Mouse (Mus musculus) kidney, embryonic 14.5 days (tissue): ENCODE measurements around the gene Ppt2. TPM values are rescaled to one million over a fixed set of nuclear protein-coding genes. Genes with fewer than 3 reads are reported as not detected.
A peak's percentile ranks its signal among the peaks of the same experiment; 100 is the strongest.

ENCODE experiments used
- ATAC-seq: fragments of 200-750 bp; cut with Nextera tagmentation; 2 replicates; pipeline ENCODE4 v1.8.0; 2017; ENCODE audit warnings: moderate number of reproducible peaks, mild to moderate bottlenecking, moderate TSS enrichment, moderate library complexity; ENCODE audit not compliant: low FRiP score, low TSS enrichment
- H3K27ac ChIP-seq: fragments of 300-500 bp; sonication (generic); 2 replicates; pipeline ENCODE4 v1.5.1; 2014; ENCODE audit warnings: low read depth, mild to moderate bottlenecking, low read length, moderate library complexity, mixed read lengths
- H3K27me3 ChIP-seq: fragments of 300-500 bp; sonication (generic); 2 replicates; pipeline ENCODE4 v1.6.1; 2014; ENCODE audit warnings: mild to moderate bottlenecking, low read length; ENCODE audit not compliant: control insufficient read depth, insufficient read depth
- H3K36me3 ChIP-seq: fragments of 300-500 bp; sonication (generic); 2 replicates; pipeline ENCODE4 v1.6.1; 2014; ENCODE audit warnings: low read length, mixed read lengths; ENCODE audit not compliant: control insufficient read depth, insufficient read depth
- H3K4me1 ChIP-seq: fragments of 300-500 bp; sonication (generic); 2 replicates; pipeline ENCODE4 v1.6.1; 2014; ENCODE audit warnings: low read length, mixed read lengths; ENCODE audit not compliant: control insufficient read depth, insufficient read depth
- H3K4me2 ChIP-seq: fragments of 300-500 bp; sonication (generic); replicated peaks from 2 replicates; pipeline ENCODE4 v1.6.1; 2014; ENCODE audit warnings: low read depth, mild to moderate bottlenecking, low read length
- H3K4me3 ChIP-seq: fragments of 300-500 bp; sonication (generic); 2 replicates; pipeline ENCODE4 v1.5.1; 2014; ENCODE audit warnings: mild to moderate bottlenecking, low read length
- H3K9ac ChIP-seq: fragments of 300-500 bp; sonication (generic); 2 replicates; pipeline ENCODE4 v1.6.1; 2014; ENCODE audit warnings: low read depth, mild to moderate bottlenecking, low read length, moderate library complexity
- H3K9me3 ChIP-seq: fragments of 300-500 bp; sonication (generic); 2 replicates; pipeline ENCODE4 v1.6.1; 2016; ENCODE audit warnings: low read length; ENCODE audit not compliant: control insufficient read depth
- WGBS: fragments of 180-500 bp; shearing (Covaris S2); extraction: QIAGEN DNeasy Blood & Tissue Kit; methylation state at CpG from one replicate; pipeline ENCODE4 v1.1.7; 2014; 5-methylcytosine and 5-hydroxymethylcytosine counted together
- polyA plus RNA-seq: library from polyadenylated mRNA; unstranded; fragments of >200 nt; fragmentation: Nextera tagmentation; extraction: Ambion mirVana; gene quantifications from 2 replicates; pipeline ENCODE4 v1.2.1, GENCODE M21; 2014

Ppt2 gene
- polyA plus RNA-seq, 1 experiment from 2014 or later, result 39.1 TPM

DNA sequence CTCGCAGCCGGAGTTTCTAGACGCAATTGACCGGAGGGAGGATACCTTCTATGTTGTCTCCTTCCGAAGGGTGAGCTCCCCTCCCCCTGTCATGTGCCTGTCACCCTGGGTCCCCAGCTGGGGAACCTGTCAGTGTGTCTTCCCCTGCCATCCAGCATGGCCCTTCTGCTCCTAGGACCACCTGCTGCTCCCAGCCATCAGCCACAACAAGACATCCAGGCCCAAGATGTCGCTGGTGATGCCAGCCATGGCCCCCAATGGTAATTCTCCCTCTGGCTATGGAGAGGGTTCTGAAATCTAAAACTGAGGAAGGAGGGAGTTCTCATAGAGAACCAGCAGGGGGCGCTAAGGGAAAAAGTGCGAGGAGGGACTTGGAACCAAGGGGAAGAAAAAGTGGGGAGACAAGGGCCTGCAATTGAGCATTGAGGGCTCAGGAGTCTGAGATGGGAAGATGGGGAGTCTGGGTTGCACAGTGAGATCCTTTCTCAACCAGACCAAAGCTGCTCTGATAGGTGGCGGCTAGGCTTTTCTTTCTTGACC lies 25.5 kb upstream of the Ppt2 start:
- H3K9ac ChIP-seq, result no peak overlapping the region
- ATAC-seq, result no peak
- H3K4me1 ChIP-seq, result 0 out of 2 replicates have a peak, but pooled peaks cover 10% of the 10 kb centered on the region
- H3K27me3 ChIP-seq, result peaks cover 4% of the 10 kb centered on the region; the same call in 1 of the 2 replicates
- no peak overlapping the region for H3K27ac ChIP-seq
- no peak overlapping the region for H3K4me3 ChIP-seq
- no peaks in the 10 kb centered on the region for H3K9me3 ChIP-seq
- H3K36me3 ChIP-seq, result peaks cover 55% of the 10 kb centered on the region
- WGBS, result 66% methylated on average over 9 of the region's 9 CpGs
- no peak overlapping the region for H3K4me2 ChIP-seq

DNA sequence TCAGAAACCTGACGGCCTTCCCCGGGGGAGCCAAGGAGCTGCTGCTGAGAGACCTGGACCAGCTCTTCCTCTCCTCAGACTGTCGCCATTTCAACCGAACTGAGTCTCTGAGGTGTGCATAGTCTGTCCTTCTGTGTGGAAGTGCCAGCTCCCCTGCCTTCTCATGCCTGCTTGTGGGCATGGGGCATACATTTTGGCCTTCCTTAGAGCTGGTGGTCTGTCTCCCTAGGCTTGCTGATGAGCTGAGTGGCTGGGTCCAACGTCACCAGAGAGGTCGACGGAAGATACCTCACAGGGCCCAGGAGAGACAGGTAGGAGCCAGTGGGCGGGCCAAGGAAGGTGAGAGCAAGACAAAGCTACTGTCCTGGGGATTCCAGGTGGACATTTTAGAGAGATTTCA lies 24.7 kb upstream of the Ppt2 start:
- H3K4me1 ChIP-seq, result peaks cover 12% of the 10 kb centered on the region; the same call in 1 of the 2 replicates
- H3K4me3 ChIP-seq, result no peak overlapping the region
- no peak for ATAC-seq
- no peak overlapping the region for H3K4me2 ChIP-seq
- H3K9ac ChIP-seq, result no peak overlapping the region
- 96% methylated on average over 8 of the region's 8 CpGs for WGBS
- peaks cover 56% of the 10 kb centered on the region for H3K36me3 ChIP-seq
- H3K27me3 ChIP-seq, result no peaks in the 10 kb centered on the region
- H3K9me3 ChIP-seq, result no peaks in the 10 kb centered on the region
- H3K27ac ChIP-seq, result no peak overlapping the region

DNA sequence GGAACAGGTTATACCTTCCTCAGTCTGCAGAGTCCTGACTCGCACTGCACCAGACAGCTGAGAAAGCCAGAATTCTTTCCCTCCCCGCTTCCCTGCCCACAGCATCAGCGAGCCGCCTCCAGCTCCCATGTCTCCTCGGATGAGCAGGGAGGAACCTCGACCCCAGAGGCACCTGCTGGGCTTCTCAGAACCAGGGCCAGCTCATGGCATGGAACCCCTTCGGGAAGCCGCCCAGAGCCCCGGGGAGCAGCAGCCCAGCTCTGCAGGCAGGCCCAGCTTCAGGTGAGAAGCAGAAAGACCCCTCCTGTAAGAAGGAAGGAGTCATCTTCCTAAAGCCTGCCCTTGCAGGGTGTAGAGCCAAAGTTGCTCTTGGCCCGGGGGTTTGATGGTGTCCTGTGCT lies 24.2 kb upstream of the Ppt2 start:
- peaks cover 16% of the 10 kb centered on the region for H3K4me1 ChIP-seq
- H3K9ac ChIP-seq, result no peak overlapping the region
- WGBS, result 83% methylated on average over 10 of the region's 10 CpGs
- no peaks in the 10 kb centered on the region for H3K27me3 ChIP-seq
- no peaks in the 10 kb centered on the region for H3K9me3 ChIP-seq
- no peak for ATAC-seq
- H3K4me3 ChIP-seq, result no peak overlapping the region
- H3K4me2 ChIP-seq, result no peak overlapping the region
- peaks cover 56% of the 10 kb centered on the region for H3K36me3 ChIP-seq
- H3K27ac ChIP-seq, result no peak overlapping the region

DNA sequence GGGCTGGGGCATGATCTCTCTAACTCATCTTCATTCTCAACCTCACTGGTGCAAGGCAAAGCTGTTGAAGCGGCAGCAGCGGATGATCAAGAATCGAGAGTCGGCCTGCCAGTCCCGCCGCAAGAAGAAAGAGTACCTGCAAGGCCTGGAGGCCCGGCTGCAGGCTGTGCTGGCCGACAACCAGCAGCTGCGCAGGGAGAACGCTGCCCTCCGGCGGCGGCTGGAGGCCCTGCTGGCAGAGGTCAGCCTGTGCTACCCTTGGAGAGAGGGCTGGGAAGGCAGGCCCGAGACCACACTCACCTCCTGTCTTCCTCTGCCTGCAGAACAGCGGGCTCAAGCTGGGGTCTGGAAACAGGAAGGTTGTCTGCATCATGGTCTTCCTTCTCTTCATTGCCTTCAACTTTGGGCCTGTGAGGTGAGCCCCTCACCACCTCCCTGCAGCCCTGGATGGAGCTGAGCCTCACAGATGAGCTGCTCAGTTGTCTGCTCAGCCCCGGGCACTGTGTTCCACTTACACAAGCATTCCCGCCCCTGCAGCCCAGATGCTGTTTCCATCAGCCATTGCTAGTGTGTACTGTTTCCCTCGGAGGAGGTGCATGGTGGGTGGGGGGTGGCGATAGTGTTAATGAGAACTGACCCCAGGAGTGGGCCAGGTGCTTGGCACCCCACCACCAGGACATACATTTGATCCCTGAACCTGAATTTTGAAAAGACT lies 23.4 kb upstream of the Ppt2 start:
- Histone ChIP-seq H3K27me3 (no peaks in the 10 kb centered on the region), H3K4me3 (no peak overlapping the region), H3K4me1 (peaks cover 17% of the 10 kb centered on the region), H3K4me2 (no peak overlapping the region), H3K9me3 (no peaks in the 10 kb centered on the region), H3K36me3 (peaks cover 56% of the 10 kb centered on the region), H3K9ac (no peak overlapping the region), H3K27ac (no peak overlapping the region)
- no peak for ATAC-seq
- 57% methylated on average over 19 of the region's 19 CpGs for WGBS

DNA sequence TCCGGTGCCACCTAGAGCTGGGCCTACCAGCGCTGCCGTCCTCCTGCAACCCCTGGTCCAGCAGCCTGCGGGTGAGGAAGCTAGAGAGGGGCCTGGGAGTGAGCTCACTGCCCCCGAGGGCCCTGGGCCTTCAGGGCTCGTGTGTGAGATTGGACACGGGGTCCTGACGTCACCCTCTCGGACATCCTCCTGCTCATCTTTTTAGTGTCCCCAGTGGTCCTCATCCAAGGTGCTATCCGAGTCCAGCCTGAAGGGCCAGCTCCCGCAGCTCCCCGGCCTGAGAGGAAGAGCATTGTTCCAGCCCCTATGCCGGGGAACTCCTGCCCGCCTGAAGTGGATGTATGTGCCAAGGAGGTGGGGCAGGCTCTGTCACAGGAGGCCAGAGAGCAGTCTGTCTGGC lies 22.5 kb upstream of the Ppt2 start:
- H3K4me2 ChIP-seq, result no peak overlapping the region
- peaks cover 16% of the 10 kb centered on the region for H3K4me1 ChIP-seq
- H3K27me3 ChIP-seq, result no peaks in the 10 kb centered on the region
- H3K4me3 ChIP-seq, result no peak overlapping the region
- 92% methylated on average over 14 of the region's 14 CpGs for WGBS
- peaks cover 57% of the 10 kb centered on the region for H3K36me3 ChIP-seq
- no peak overlapping the region for H3K27ac ChIP-seq
- H3K9me3 ChIP-seq, result no peaks in the 10 kb centered on the region
- H3K9ac ChIP-seq, result no peak overlapping the region
- no peak for ATAC-seq

DNA sequence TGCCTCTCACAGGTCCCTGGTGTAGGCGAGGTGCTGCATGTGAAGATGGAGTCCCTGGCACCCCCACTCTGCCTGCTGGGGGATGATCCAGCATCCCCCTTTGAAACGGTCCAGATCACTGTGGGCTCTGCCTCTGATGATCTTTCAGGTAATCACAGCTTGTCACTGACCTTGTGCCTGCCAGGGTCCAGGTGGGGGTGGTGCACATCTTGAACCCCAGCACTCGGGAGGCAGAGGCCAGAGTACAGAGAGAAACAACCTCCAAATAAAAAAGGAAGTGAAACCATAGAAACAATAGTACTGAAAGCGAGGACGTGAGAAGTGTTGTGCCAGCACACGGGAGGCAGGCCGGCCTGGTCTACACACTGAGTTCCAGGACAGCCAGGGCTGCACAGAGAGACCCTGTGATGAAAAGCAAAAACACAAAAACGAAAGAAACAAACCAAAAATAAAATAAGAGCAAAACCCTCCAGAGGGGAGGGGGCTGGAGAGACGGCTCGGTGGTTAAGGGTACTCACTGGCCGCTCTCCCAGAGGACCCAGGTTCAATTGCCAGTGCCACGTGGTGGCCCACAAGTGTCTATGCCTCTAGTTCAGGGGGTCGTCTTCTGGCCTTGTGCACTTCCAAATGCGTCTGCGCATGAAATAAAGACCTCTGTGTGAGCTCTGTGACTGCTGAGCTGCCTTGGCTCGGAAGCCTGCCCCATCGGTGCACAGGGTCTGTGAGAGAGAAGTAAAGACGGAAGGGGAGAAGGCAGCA lies 21.0 kb upstream of the Ppt2 start:
- Histone ChIP-seq H3K9ac (no peak overlapping the region), H3K4me3 (no peak overlapping the region), H3K4me2 (no peak overlapping the region), H3K4me1 (peaks cover 12% of the 10 kb centered on the region), H3K36me3 (peaks cover 53% of the 10 kb centered on the region), H3K9me3 (no peaks in the 10 kb centered on the region), H3K27ac (no peak overlapping the region), H3K27me3 (no peaks in the 10 kb centered on the region)
- ATAC-seq, result no peak
- 87% methylated on average over 18 of the region's 18 CpGs for WGBS

DNA sequence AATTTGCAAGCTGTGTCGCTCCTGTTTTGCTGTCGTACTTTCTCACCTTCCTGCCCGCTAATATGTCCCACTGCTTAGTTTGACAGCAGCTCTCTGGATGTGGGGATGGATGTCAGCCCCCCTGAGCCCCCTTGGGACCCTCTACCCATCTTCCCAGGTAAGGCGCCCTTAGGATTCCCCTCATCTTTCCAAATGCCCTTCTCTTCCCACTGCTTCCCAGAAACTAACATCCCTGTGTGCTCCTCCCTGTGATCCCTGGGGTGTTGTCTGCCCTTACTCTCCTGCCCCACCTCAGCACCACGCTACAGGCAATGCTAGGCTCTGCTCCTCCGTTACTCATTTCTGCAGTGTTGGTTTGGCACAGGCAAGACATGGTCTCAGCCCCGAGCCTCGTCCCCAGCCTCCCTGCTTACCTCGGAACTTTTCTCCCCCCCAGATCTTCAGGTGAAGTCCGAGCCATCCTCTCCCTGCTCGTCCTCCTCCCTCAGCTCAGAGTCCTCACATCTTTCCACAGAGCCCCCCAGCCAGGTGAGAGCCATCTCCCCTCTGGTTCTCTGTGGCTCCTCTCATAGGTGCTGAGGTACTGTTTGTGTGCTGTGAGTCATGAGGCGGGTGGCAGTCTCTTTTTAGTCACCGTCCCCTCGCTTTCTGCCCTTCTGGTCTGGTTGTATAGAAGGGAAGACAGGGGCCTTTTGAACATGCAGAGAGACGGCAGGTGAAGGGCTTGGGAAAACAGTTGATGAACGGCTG lies 20.0 kb upstream of the Ppt2 start:
- ATAC-seq, result no peak
- Histone ChIP-seq H3K9ac (peak overlapping the region; percentile 7; the same call in 1 of the 2 replicates), H3K4me2 (peak overlapping the region; percentile 42), H3K27me3 (no peaks in the 10 kb centered on the region), H3K36me3 (peaks cover 44% of the 10 kb centered on the region), H3K9me3 (no peaks in the 10 kb centered on the region), H3K4me3 (peak overlapping the region; percentile 91), H3K27ac (no peak overlapping the region), H3K4me1 (peaks cover 12% of the 10 kb centered on the region)
- WGBS, result 76% methylated on average over 16 of the region's 16 CpGs

DNA sequence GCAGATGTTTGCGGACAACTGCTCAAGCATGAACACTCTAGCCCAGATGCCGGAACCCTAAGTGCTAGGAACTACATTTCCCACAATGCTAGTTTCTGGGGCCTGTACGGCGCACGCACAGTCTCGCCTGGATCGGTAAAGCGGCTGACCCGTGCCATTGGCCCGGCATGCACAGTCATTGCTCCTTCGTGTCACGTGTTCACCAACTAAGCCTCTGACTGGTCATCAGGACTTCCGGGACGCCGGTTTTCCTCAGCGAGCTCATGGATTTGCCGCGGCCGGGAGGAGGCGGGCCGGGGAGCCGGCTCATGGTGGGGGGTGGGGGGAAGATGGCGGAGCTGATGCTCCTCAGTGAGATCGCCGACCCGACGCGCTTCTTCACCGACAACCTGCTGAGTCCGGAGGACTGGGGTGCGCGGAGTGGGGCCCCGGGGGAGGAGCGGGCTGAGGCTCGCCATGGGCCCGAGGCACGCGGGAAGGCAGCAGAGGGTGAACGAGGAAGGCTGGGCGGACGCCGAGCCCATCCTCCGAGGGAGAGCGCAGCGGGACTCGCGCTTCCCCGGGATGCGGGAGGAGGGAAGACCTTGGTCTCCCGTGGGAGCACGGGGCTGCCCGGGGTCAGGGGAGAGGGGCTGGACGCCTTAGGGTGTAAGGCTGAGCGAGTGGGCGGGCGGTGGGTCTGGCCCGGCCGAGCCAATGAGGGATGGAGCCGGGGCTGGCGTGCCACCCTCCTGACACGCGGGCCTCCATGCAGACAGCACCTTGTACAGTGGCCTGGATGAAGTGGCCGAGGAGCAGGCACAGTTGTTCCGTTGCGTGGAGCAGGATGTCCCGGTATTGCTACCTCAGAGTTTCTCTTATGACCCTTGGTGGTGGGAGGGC lies 18.8 kb upstream of the Ppt2 start, which contains the start of gene Atf6b:
Gene Atf6b (plus strand): TSS at position 241 of the 882 bp plus-strand sequence.
- Histone ChIP-seq H3K9ac (peak within 1 kb of the TSS; percentile 89), H3K36me3 (peaks cover 33% of the 10 kb centered on the region), H3K9me3 (no peaks in the 10 kb centered on the region), H3K4me2 (peak within 1 kb of the TSS; percentile 42), H3K27me3 (no peaks in the 10 kb centered on the region), H3K4me1 (peaks cover 12% of the 10 kb centered on the region), H3K4me3 (peak within 1 kb of the TSS; percentile 91), H3K27ac (peak within 1 kb of the TSS; percentile 37; the same call in 1 of the 2 replicates)
- peak; percentile 96 for ATAC-seq
- 1% methylated on average over 61 of the region's 66 CpGs for WGBS
